8 mouse cellular contexts compared by ENCODE assay signal in the genomic region with DNA sequence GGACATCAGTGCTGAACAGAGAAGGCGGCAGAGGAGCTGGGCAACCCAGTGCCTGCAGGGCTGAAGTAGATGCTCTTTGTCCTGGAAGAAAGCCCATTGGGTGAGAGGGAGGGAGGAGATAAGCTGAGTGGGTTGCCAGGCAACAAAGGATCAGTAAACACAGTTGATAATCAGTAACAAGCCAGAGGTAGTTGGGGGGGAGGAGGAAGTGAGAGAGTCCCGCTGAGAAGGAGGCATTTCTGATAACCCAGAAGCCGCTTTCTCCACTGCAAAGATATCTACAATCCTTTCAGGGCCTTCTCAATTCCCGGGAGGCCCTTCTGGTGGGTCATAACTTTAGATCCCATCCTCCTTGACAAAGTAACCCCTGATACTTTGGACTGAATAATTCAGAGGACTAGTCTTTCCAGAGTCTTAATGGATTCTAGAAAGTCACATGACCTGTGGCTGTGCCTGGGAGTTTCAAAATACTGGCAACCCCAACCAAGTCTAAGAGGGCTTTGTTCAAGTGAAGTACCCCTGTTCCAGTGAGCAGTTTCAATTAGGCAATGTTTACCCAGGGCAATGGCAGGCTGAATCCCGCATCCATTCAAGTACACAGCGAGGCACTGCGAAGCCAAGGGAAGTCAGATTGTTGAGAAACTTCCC.
A peak's percentile ranks its signal among the peaks of the same experiment; 100 is the strongest.
DNase-seq lines count a peak whose midpoint lies in the region; ATAC-seq and TF ChIP-seq lines count a peak whose summit lies in the region.

No protein-coding gene starts in this region.

- WGBS in forebrain, postnatal 0 days = 9% methylated on average over 7 of the region's 7 CpGs
- WGBS in hindbrain, postnatal 0 days = 13% methylated on average over 7 of the region's 7 CpGs
- WGBS in neural tube, embryonic 11.5 days = 22% methylated on average over 7 of the region's 7 CpGs

- no peaks in the 10 kb centered on the region for H3K27me3 ChIP-seq in forebrain, postnatal 0 days (ENCODE audit: insufficient read depth, low read length)
- no peaks in the 10 kb centered on the region for H3K27me3 ChIP-seq in hindbrain, postnatal 0 days (ENCODE audit: insufficient read depth, low read length)
- no peaks in the 10 kb centered on the region for H3K27me3 ChIP-seq in neural tube, embryonic 11.5 days (ENCODE audit: control insufficient read depth, insufficient read depth, low read length)

- no peaks in the 10 kb centered on the region for H3K9me3 ChIP-seq in forebrain, postnatal 0 days (ENCODE audit: low read length)
- H3K9me3 ChIP-seq in hindbrain, postnatal 0 days (ENCODE audit: low read length) = no peaks in the 10 kb centered on the region
- no peaks in the 10 kb centered on the region for H3K9me3 ChIP-seq in neural tube, embryonic 11.5 days (ENCODE audit: control insufficient read depth, low read length)

- peak overlapping the region; percentile 35; the same call in 1 of the 2 replicates for H3K27ac ChIP-seq in forebrain, postnatal 0 days (ENCODE audit: low read depth, low read length)
- peak overlapping the region; percentile 66 for H3K27ac ChIP-seq in hindbrain, postnatal 0 days
- no peak overlapping the region for H3K27ac ChIP-seq in neural tube, embryonic 11.5 days (ENCODE audit: low read depth, low read length)

- H3K9ac ChIP-seq in forebrain, postnatal 0 days = no peak overlapping the region
- H3K9ac ChIP-seq in hindbrain, postnatal 0 days (replicated peaks; ENCODE audit: low read length) = no peak overlapping the region
- no peak overlapping the region for H3K9ac ChIP-seq in neural tube, embryonic 11.5 days (ENCODE audit: low read length)

- H3K4me2 ChIP-seq in forebrain, postnatal 0 days (ENCODE audit: low read depth) = 0 out of 2 replicates have a peak overlapping the region, but pooled peaks have one; percentile 3
- 0 out of 2 replicates have a peak overlapping the region, but pooled peaks have one; percentile 21 for H3K4me2 ChIP-seq in hindbrain, postnatal 0 days (ENCODE audit: low read depth, low read length)
- H3K4me2 ChIP-seq in neural tube, embryonic 11.5 days (ENCODE audit: low read depth) = no peak overlapping the region

- no peak for TF ChIP-seq CTCF in forebrain, postnatal 0 days (IDR thresholded peaks at IDR 0.05; ENCODE audit: low read depth)
- no peak for TF ChIP-seq CTCF in hindbrain, postnatal 0 days (IDR thresholded peaks at IDR 0.05; ENCODE audit: low read depth)

- DNase-seq in frontal cortex, postnatal 36 days (ENCODE audit: low spot score in 2 of 2) = no peak
- DNase-seq in adrenal gland, postnatal 36 days = peak; percentile 10 to 28
- DNase-seq in forebrain, postnatal 0 days = peak; percentile 71
- DNase-seq in hindbrain, postnatal 0 days (ENCODE audit: low spot score) = peak; percentile 78
- peak; percentile 86 to 93 for DNase-seq in lung, adult 18-20 months
- DNase-seq in neural tube, embryonic 11.5 days (ENCODE audit: low spot score) = peak; percentile 28
- DNase-seq in frontal cortex, postnatal 25 days (ENCODE audit: low spot score in 2 of 2) = no peak

- H3K36me3 ChIP-seq in forebrain, postnatal 0 days (ENCODE audit: insufficient read depth) = no peaks in the 10 kb centered on the region
- H3K36me3 ChIP-seq in hindbrain, postnatal 0 days (ENCODE audit: insufficient read depth, low read length) = no peaks in the 10 kb centered on the region
- no peaks in the 10 kb centered on the region for H3K36me3 ChIP-seq in neural tube, embryonic 11.5 days (ENCODE audit: control insufficient read depth, insufficient read depth, low read length)

- H3K4me3 ChIP-seq in forebrain, postnatal 0 days (ENCODE audit: low read depth, low read length) = no peak overlapping the region
- no peak overlapping the region for H3K4me3 ChIP-seq in hindbrain, postnatal 0 days (ENCODE audit: low read length)
- H3K4me3 ChIP-seq in neural tube, embryonic 11.5 days (ENCODE audit: low read depth, low read length) = no peak overlapping the region

- ATAC-seq in frontal cortex, adult (ENCODE audit: low TSS enrichment) = peak; percentile 22
- ATAC-seq in forebrain, postnatal 0 days = peak; percentile 90
- ATAC-seq in hindbrain, postnatal 0 days = peak; percentile 92
- peak; percentile 90 for ATAC-seq in neural tube, embryonic 11.5 days (ENCODE audit: insufficient read depth, low FRiP score, low TSS enrichment)

- 0 out of 2 replicates have a peak, but pooled peaks cover 11% of the 10 kb centered on the region for H3K4me1 ChIP-seq in forebrain, postnatal 0 days (ENCODE audit: insufficient read depth)
- peaks cover 4% of the 10 kb centered on the region; the same call in 1 of the 2 replicates for H3K4me1 ChIP-seq in hindbrain, postnatal 0 days (ENCODE audit: insufficient read depth, low read length)
- H3K4me1 ChIP-seq in neural tube, embryonic 11.5 days (ENCODE audit: control insufficient read depth, insufficient read depth, low read length) = no peaks in the 10 kb centered on the region

Comparison
In these comparisons a context has a peak if more than half of its experiments do, and no peak if none do; other contexts are left out.
1. ATAC-seq: peak in every context shown above with its lines; median percentile 92 in hindbrain, postnatal 0 days; 90 in forebrain, postnatal 0 days; 90 in neural tube, embryonic 11.5 days; 22 in frontal cortex, adult.
2. DNase-seq: peak in adrenal gland, postnatal 36 days (2 of 2), forebrain, postnatal 0 days (single experiment), hindbrain, postnatal 0 days (single experiment), lung, adult 18-20 months (2 of 2) and neural tube, embryonic 11.5 days (single experiment); none in frontal cortex, postnatal 36 days (0 of 2) and frontal cortex, postnatal 25 days (0 of 2).